Mouse (Mus musculus) naive thymus-derived CD4-positive, alpha-beta T cell, adult 2 months (primary cell): ENCODE measurements around the gene Polr1b.

Experiments used
- DNase-seq: peaks from one replicate; pipeline ENCODE4 v3.0.0-alpha.2; 2011; ENCODE audit warnings: low read depth

The Polr1b gene

GRCm38 (mm10) chr2:129116368-129116739 lies 15.6 kb downstream of the Polr1b start:
- no peak for DNase-seq

GRCm38 (mm10) chr2:129118061-129118460 lies 17.3 kb downstream of the Polr1b start:
- no peak for DNase-seq

- DNase-seq, result no peak
Measured at GRCm38 (mm10) chr2:129121986-129122385, 21.2 kb downstream of the Polr1b start.

- peak; percentile 83 for DNase-seq
Measured at GRCm38 (mm10) chr2:129129412-129129929, 28.7 kb downstream of the Polr1b start, which contains the start of gene Chchd5. Gene Chchd5, plus strand, starts transcription at chr2:129129700.

- peak; percentile 63 for DNase-seq
Measured at GRCm38 (mm10) chr2:129129987-129130545, 29.3 kb downstream of the Polr1b start.

GRCm38 (mm10) chr2:129130776-129131175 lies 30.0 kb downstream of the Polr1b start:
- no peak for DNase-seq

GRCm38 (mm10) chr2:129132231-129132630 lies 31.4 kb downstream of the Polr1b start:
- DNase-seq, result no peak

- DNase-seq, result no peak
Measured at GRCm38 (mm10) chr2:129133006-129133805, 32.4 kb downstream of the Polr1b start.

- DNase-seq, result no peak
Measured at GRCm38 (mm10) chr2:129139906-129140305, 39.1 kb downstream of the Polr1b start.

- DNase-seq, result no peak
Measured at GRCm38 (mm10) chr2:129148836-129149235, 48.0 kb downstream of the Polr1b start.

- no peak for DNase-seq
Measured at GRCm38 (mm10) chr2:129150386-129150785, 49.6 kb downstream of the Polr1b start.

GRCm38 (mm10) chr2:129151111-129151510 lies 50.3 kb downstream of the Polr1b start:
- no peak for DNase-seq

- DNase-seq, result no peak
Measured at GRCm38 (mm10) chr2:129152751-129153150, 52.0 kb downstream of the Polr1b start.

- no peak for DNase-seq
Measured at GRCm38 (mm10) chr2:129164815-129165214, 64.0 kb downstream of the Polr1b start.

GRCm38 (mm10) chr2:129166466-129167463 lies 66.0 kb downstream of the Polr1b start:
- DNase-seq, result no peak

GRCm38 (mm10) chr2:129173386-129173785 lies 72.6 kb downstream of the Polr1b start:
- no peak for DNase-seq

GRCm38 (mm10) chr2:129174474-129174873 lies 73.7 kb downstream of the Polr1b start:
- peak; percentile 79 for DNase-seq

- DNase-seq, result peak; percentile 40
Measured at GRCm38 (mm10) chr2:129175636-129176035, 74.8 kb downstream of the Polr1b start.
